ENCODE assay signal across 2 mouse cellular contexts in the genomic region with DNA sequence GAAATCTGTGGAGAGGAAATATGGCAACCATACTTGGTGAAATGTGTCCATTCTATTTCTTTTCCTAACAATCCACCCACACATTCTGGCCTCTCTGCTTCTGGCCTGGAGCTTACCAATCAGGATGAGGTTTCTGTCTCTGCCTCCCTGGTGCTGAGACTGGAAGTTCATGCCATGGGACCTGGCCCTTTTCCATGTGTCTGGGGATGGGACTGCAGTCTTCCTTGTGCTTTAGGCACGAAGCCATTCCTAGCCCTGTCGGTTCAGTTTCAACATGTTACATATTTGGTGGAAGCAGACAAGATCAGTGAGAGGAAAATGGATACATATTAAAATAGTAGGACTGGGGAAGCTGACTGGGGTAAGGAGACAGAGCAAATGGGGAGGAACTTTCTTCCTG.
"Had no signal": no experiment of that assay in that cellular context is flagged by ENCODE, and none has a peak within 500 bp of the region (broad histone marks: within the 10 kb centered on the region; RNA-seq: fewer than 3 reads in every experiment).

No protein-coding gene starts in this region.

- DNase-seq: thymus, adult 2 months; thymus, postnatal 25 days had no signal
